Mouse (Mus musculus) liver, embryonic 11.5 days (tissue): ENCODE results near the gene Sdk1. TPM values are rescaled to one million over a fixed set of nuclear protein-coding genes. Genes with fewer than 3 reads are reported as not detected.

ENCODE experiments used
- ATAC-seq: fragments of 200-750 bp; cut with Nextera tagmentation; replicated peaks from 2 replicates; pipeline ENCODE4 v1.8.0; 2017; ENCODE audit warnings: moderate number of reproducible peaks, mild to moderate bottlenecking, moderate TSS enrichment, moderate library complexity; ENCODE audit not compliant: low FRiP score
- DNase-seq: peaks from one replicate; pipeline ENCODE4 v3.0.0-alpha.2; 2017; ENCODE audit warnings: low spot score
- H3K27ac ChIP-seq: fragments of 300-500 bp; sonication (generic); 2 replicates; pipeline ENCODE4 v1.5.1; 2014; ENCODE audit warnings: mild to moderate bottlenecking, low read depth, low read length, control low read depth
- H3K27me3 ChIP-seq: fragments of 300-500 bp; sonication (generic); replicated peaks from 2 replicates; pipeline ENCODE4 v1.6.1; 2014; ENCODE audit warnings: low read length, mixed read lengths; ENCODE audit not compliant: control insufficient read depth, insufficient read depth
- H3K36me3 ChIP-seq: fragments of 300-500 bp; sonication (generic); 2 replicates; pipeline ENCODE4 v1.6.1; 2014; ENCODE audit warnings: mild to moderate bottlenecking, low read length, moderate library complexity, mixed read lengths; ENCODE audit not compliant: control insufficient read depth, insufficient read depth
- H3K4me1 ChIP-seq: fragments of 300-500 bp; sonication (generic); replicated peaks from 2 replicates; pipeline ENCODE4 v1.6.1; 2014; ENCODE audit warnings: low read length, mixed read lengths; ENCODE audit not compliant: control insufficient read depth, insufficient read depth
- H3K4me2 ChIP-seq: fragments of 300-500 bp; sonication (generic); 2 replicates; pipeline ENCODE4 v1.6.1; 2014; ENCODE audit warnings: mild to moderate bottlenecking, control low read depth, moderate library complexity
- H3K4me3 ChIP-seq: fragments of 300-500 bp; sonication (generic); 2 replicates; pipeline ENCODE4 v1.5.1; 2014; ENCODE audit warnings: low read depth, low read length, control low read depth
- H3K9ac ChIP-seq: fragments of 300-500 bp; sonication (generic); 2 replicates; pipeline ENCODE4 v1.6.1; 2014; ENCODE audit warnings: low read depth, low read length, control low read depth
- H3K9me3 ChIP-seq: fragments of 300-500 bp; sonication (generic); 2 replicates; pipeline ENCODE4 v1.6.1; 2016; ENCODE audit warnings: low read length, inconsistent platforms, mixed read lengths; ENCODE audit not compliant: control insufficient read depth
- WGBS: fragments of 180-500 bp; shearing (Covaris S2); extraction: QIAGEN DNeasy Blood & Tissue Kit; methylation state at CpG from one replicate; pipeline ENCODE4 v1.1.7; 2014; 5-methylcytosine and 5-hydroxymethylcytosine counted together
- polyA plus RNA-seq: library from polyadenylated mRNA; unstranded; fragments of >200 nt; fragmentation: Nextera tagmentation; extraction: Ambion mirVana; gene quantifications from 2 replicates; pipeline ENCODE4 v1.2.1, GENCODE M21; 2014

The Sdk1 gene
- polyA plus RNA-seq, 1 experiment from 2014 or later, result 0.53 TPM

- no peak overlapping the region for H3K4me2 ChIP-seq
- no peaks in the 10 kb centered on the region for H3K27me3 ChIP-seq
- 81% methylated on average over 2 of the region's 2 CpGs for WGBS
- no peak overlapping the region for H3K27ac ChIP-seq
- H3K4me3 ChIP-seq, result no peak overlapping the region
- ATAC-seq, result no peak
- H3K9ac ChIP-seq, result no peak overlapping the region
- H3K4me1 ChIP-seq, result peaks cover 2% of the 10 kb centered on the region; the same call in 1 of the 2 replicates
- no peak for DNase-seq
- no peaks in the 10 kb centered on the region for H3K9me3 ChIP-seq
- H3K36me3 ChIP-seq, result no peaks in the 10 kb centered on the region
Observed at GRCm38 (mm10) chr5:141856447-141856846, 615.2 kb downstream of the Sdk1 start.

- Histone ChIP-seq H3K27ac (no peak overlapping the region), H3K9me3 (no peaks in the 10 kb centered on the region), H3K9ac (no peak overlapping the region), H3K4me3 (no peak overlapping the region), H3K4me2 (no peak overlapping the region), H3K36me3 (no peaks in the 10 kb centered on the region), H3K27me3 (no peaks in the 10 kb centered on the region), H3K4me1 (no peaks in the 10 kb centered on the region; the same call in 1 of the 2 replicates)
- ATAC-seq, result peak; percentile 68
- no peak for DNase-seq
- whole genome bisulfite sequencing, result 40% methylated on average over 1 of the region's 1 CpGs
Observed at GRCm38 (mm10) chr5:141857781-141858180, 616.5 kb downstream of the Sdk1 start.

GRCm38 (mm10) chr5:141858406-141859160 is 617.3 kb downstream of the Sdk1 start:
- H3K27me3 ChIP-seq, result no peaks in the 10 kb centered on the region
- 46% methylated on average over 8 of the region's 8 CpGs for WGBS

GRCm38 (mm10) chr5:141866042-141866441 is 624.8 kb downstream of the Sdk1 start:
- 73% methylated on average over 3 of the region's 3 CpGs for WGBS
- H3K4me3 ChIP-seq, result no peak overlapping the region
- H3K9me3 ChIP-seq, result no peaks in the 10 kb centered on the region
- H3K4me2 ChIP-seq, result no peak overlapping the region
- H3K36me3 ChIP-seq, result no peaks in the 10 kb centered on the region
- H3K9ac ChIP-seq, result no peak overlapping the region
- H3K4me1 ChIP-seq, result no peaks in the 10 kb centered on the region
- no peaks in the 10 kb centered on the region for H3K27me3 ChIP-seq
- H3K27ac ChIP-seq, result no peak overlapping the region
- no peak for DNase-seq
- ATAC-seq, result no peak

More at GRCm38 (mm10) chr5:141858406-141859160, 617.3 kb downstream of the Sdk1 start:
- no peak overlapping the region for H3K9ac ChIP-seq
- H3K36me3 ChIP-seq, result no peaks in the 10 kb centered on the region
- DNase-seq (no peak), ATAC-seq (no peak)
- no peak overlapping the region for H3K4me3 ChIP-seq
- no peak overlapping the region for H3K27ac ChIP-seq
- no peaks in the 10 kb centered on the region; the same call in 1 of the 2 replicates for H3K4me1 ChIP-seq
- H3K4me2 ChIP-seq, result no peak overlapping the region
- no peaks in the 10 kb centered on the region for H3K9me3 ChIP-seq

GRCm38 (mm10) chr5:141873751-141874150 is 632.5 kb downstream of the Sdk1 start:
- no peaks in the 10 kb centered on the region for H3K27me3 ChIP-seq
- WGBS, result 91% methylated on average over 11 of the region's 11 CpGs

GRCm38 (mm10) chr5:141880661-141881060 is 639.4 kb downstream of the Sdk1 start:
- Histone ChIP-seq H3K9me3 (no peaks in the 10 kb centered on the region), H3K4me1 (no peaks in the 10 kb centered on the region), H3K27ac (no peak overlapping the region), H3K27me3 (no peaks in the 10 kb centered on the region), H3K4me2 (no peak overlapping the region), H3K36me3 (no peaks in the 10 kb centered on the region), H3K9ac (no peak overlapping the region), H3K4me3 (no peak overlapping the region)
- no peak for DNase-seq
- WGBS, result 53% methylated on average over 5 of the region's 5 CpGs
- ATAC-seq, result no peak

More at GRCm38 (mm10) chr5:141873751-141874150, 632.5 kb downstream of the Sdk1 start:
- no peak overlapping the region for H3K4me2 ChIP-seq
- no peaks in the 10 kb centered on the region for H3K4me1 ChIP-seq
- H3K4me3 ChIP-seq, result no peak overlapping the region
- ATAC-seq (no peak), DNase-seq (no peak)
- no peak overlapping the region for H3K9ac ChIP-seq
- no peak overlapping the region for H3K27ac ChIP-seq
- H3K9me3 ChIP-seq, result no peaks in the 10 kb centered on the region
- H3K36me3 ChIP-seq, result no peaks in the 10 kb centered on the region

- H3K36me3 ChIP-seq, result no peaks in the 10 kb centered on the region
- no peaks in the 10 kb centered on the region for H3K27me3 ChIP-seq
- H3K9me3 ChIP-seq, result no peaks in the 10 kb centered on the region
- H3K4me3 ChIP-seq, result no peak overlapping the region
- H3K4me1 ChIP-seq, result no peaks in the 10 kb centered on the region
- WGBS, result 44% methylated on average over 3 of the region's 3 CpGs
- DNase-seq, result no peak
- no peak overlapping the region for H3K4me2 ChIP-seq
- H3K27ac ChIP-seq, result no peak overlapping the region
- ATAC-seq, result no peak
- no peak overlapping the region for H3K9ac ChIP-seq
Observed at GRCm38 (mm10) chr5:141884111-141884647, 642.9 kb downstream of the Sdk1 start.

GRCm38 (mm10) chr5:141886006-141886405 is 644.7 kb downstream of the Sdk1 start:
- DNase-seq, result no peak
- H3K36me3 ChIP-seq, result no peaks in the 10 kb centered on the region
- H3K9me3 ChIP-seq, result no peaks in the 10 kb centered on the region
- no peak overlapping the region for H3K4me2 ChIP-seq
- H3K27ac ChIP-seq, result no peak overlapping the region
- WGBS, result 91% methylated on average over 10 of the region's 10 CpGs
- H3K9ac ChIP-seq, result no peak overlapping the region
- no peaks in the 10 kb centered on the region for H3K4me1 ChIP-seq
- H3K4me3 ChIP-seq, result no peak overlapping the region
- H3K27me3 ChIP-seq, result no peaks in the 10 kb centered on the region
- ATAC-seq, result no peak

GRCm38 (mm10) chr5:141889766-141890165 is 648.5 kb downstream of the Sdk1 start:
- ATAC-seq, result no peak
- 56% methylated on average over 9 of the region's 9 CpGs for WGBS
- no peak for DNase-seq
- Histone ChIP-seq H3K9ac (no peak overlapping the region), H3K4me2 (no peak overlapping the region), H3K4me1 (no peaks in the 10 kb centered on the region), H3K36me3 (no peaks in the 10 kb centered on the region), H3K27ac (no peak overlapping the region), H3K4me3 (no peak overlapping the region), H3K9me3 (no peaks in the 10 kb centered on the region), H3K27me3 (no peaks in the 10 kb centered on the region)
